Mouse (Mus musculus) forebrain, postnatal 0 days (tissue): ENCODE data around the gene Olfr1537. TPM values are rescaled to one million over a fixed set of nuclear protein-coding genes. Genes with fewer than 3 reads are reported as not detected.

Source experiments
- ATAC-seq: fragments of 200-750 bp; cut with Nextera tagmentation; 2 replicates; pipeline ENCODE4 v1.8.0; 2017; ENCODE audit warnings: mild to moderate bottlenecking, moderate library complexity
- DNase-seq: peaks from one replicate; pipeline ENCODE4 v3.0.0-alpha.2; 2015
- H3K27ac ChIP-seq: fragments of 300-500 bp; sonication (generic); 2 replicates; pipeline ENCODE4 v1.5.1; 2014; ENCODE audit warnings: low read depth, mild to moderate bottlenecking, antibody characterized with exemption, low read length, moderate library complexity, mixed read lengths
- H3K27me3 ChIP-seq: fragments of 300-500 bp; sonication (generic); 2 replicates; pipeline ENCODE4 v1.6.1; 2014; ENCODE audit warnings: mild to moderate bottlenecking, low read length, mixed read lengths; ENCODE audit not compliant: insufficient read depth
- H3K36me3 ChIP-seq: fragments of 300-500 bp; sonication (generic); 2 replicates; pipeline ENCODE4 v1.6.1; 2014; ENCODE audit warnings: mild to moderate bottlenecking, moderate library complexity; ENCODE audit not compliant: insufficient read depth
- H3K4me1 ChIP-seq: fragments of 300-500 bp; sonication (generic); 2 replicates; pipeline ENCODE4 v1.6.1; 2014; ENCODE audit warnings: antibody characterized with exemption; ENCODE audit not compliant: insufficient read depth
- H3K4me2 ChIP-seq: fragments of 300-500 bp; sonication (generic); 2 replicates; pipeline ENCODE4 v1.6.1; 2014; ENCODE audit warnings: low read depth, mild to moderate bottlenecking, moderate library complexity
- H3K4me3 ChIP-seq: fragments of 300-500 bp; sonication (generic); 2 replicates; pipeline ENCODE4 v1.5.1; 2014; ENCODE audit warnings: low read depth, low read length, mixed read lengths
- H3K9ac ChIP-seq: fragments of 300-500 bp; sonication (generic); 2 replicates; pipeline ENCODE4 v1.6.1; 2014; ENCODE audit warnings: mild to moderate bottlenecking
- H3K9me3 ChIP-seq: fragments of 300-500 bp; sonication (generic); 2 replicates; pipeline ENCODE4 v1.6.1; 2016; ENCODE audit warnings: low read length
- CTCF ChIP-seq: sonication (generic); IDR thresholded peaks from 2 replicates; pipeline ENCODE4 v1.5.1; 2016; ENCODE audit warnings: antibody characterized with exemption, control low read depth, low read depth
- WGBS: fragments of 180-500 bp; shearing (Covaris S2); extraction: QIAGEN DNeasy Blood & Tissue Kit; methylation state at CpG from one replicate; pipeline ENCODE4 v1.1.7; 2014; 5-methylcytosine and 5-hydroxymethylcytosine counted together
- polyA plus RNA-seq: library from polyadenylated mRNA; unstranded; fragments of >200 nt; fragmentation: Nextera tagmentation; extraction: Ambion mirVana; gene quantifications from 2 replicates; pipeline ENCODE4 v1.2.1, GENCODE M21; 2015
- total RNA-seq: library from RNA; depleted of rRNA; stranded (reverse); fragments of >200 nt; gene quantifications from 2 replicates; pipeline ENCODE4 v1.2.3, GENCODE M21; 2014; rRNA removed

Gene Olfr1537
- total RNA-seq, result not detected in 2 replicates
- not detected in 2 replicates for polyA plus RNA-seq

DNA sequence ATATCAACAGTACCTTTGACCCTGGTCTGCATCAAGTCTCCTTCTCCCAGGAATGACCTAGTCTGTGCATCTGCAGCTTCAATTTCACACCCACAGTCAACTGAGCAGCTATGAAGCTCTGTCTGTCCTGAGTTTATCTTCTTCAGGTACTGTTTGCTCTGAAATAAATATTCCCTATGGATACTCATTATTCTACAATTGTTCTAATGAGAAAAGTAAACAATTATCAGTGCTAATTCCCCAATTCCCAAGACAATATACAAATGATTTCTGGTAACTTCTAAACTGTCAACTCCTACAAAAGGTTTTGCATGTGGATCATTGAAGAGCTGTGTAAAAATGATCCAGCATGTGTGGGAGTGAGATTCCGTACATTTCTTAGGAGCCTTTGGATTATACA lies at the start of gene Olfr1537:
Gene Olfr1537 (minus strand): TSS at position 101 of the 400 bp plus-strand sequence.
- Histone ChIP-seq H3K9me3 (no peaks in the 10 kb centered on the region), H3K9ac (no peak within 1 kb of the TSS), H3K27me3 (no peaks in the 10 kb centered on the region), H3K4me1 (no peaks in the 10 kb centered on the region), H3K36me3 (no peaks in the 10 kb centered on the region), H3K27ac (no peak within 1 kb of the TSS), H3K4me3 (no peak within 1 kb of the TSS), H3K4me2 (no peak within 1 kb of the TSS)
- ATAC-seq, result no peak
- WGBS, result 85% methylated on average over 1 of the region's 1 CpGs
- no peak for DNase-seq
- TF ChIP-seq CTCF, result no peak

DNA sequence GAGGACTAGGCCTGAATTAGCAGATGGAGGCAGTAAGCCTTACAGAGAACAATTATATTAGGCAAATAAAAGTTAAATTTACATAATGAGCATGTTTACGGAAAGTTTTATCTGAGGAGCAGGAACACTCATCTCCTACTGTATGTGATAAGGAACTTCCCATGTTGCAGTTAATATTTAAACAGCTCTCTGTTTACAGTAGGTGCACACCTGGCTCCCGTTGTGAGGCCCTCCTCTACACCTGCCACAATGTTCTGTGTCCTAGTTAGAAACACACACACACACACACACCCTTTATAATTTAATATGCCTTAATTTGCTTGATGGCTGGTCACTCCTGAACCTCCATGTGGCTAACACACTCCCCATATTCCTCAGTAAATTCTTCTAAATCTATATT lies 37.3 kb upstream of the Olfr1537 start:
- WGBS, result 88% methylated on average over 2 of the region's 2 CpGs
- Histone ChIP-seq H3K4me1 (no peaks in the 10 kb centered on the region), H3K36me3 (no peaks in the 10 kb centered on the region), H3K9ac (no peak overlapping the region), H3K27me3 (no peaks in the 10 kb centered on the region), H3K4me2 (no peak overlapping the region), H3K9me3 (no peaks in the 10 kb centered on the region), H3K27ac (no peak overlapping the region), H3K4me3 (no peak overlapping the region)
- no peak for ATAC-seq
- TF ChIP-seq CTCF, result no peak
- DNase-seq, result no peak

GRCm38 (mm10) chr9:39276718-39277117 lies 26.9 kb upstream of the Olfr1537 start, which contains the start of gene Olfr945:
Olfr945 (minus strand) TSS chr9:39276818.
- H3K27ac ChIP-seq, result no peak within 1 kb of the TSS
- H3K9ac ChIP-seq, result no peak within 1 kb of the TSS
- H3K36me3 ChIP-seq, result no peaks in the 10 kb centered on the region
- H3K4me3 ChIP-seq, result no peak within 1 kb of the TSS
- no peaks in the 10 kb centered on the region for H3K27me3 ChIP-seq
- TF ChIP-seq CTCF, result no peak
- WGBS, result 88% methylated on average over 3 of the region's 3 CpGs
- no peaks in the 10 kb centered on the region for H3K9me3 ChIP-seq
- DNase-seq (no peak), ATAC-seq (no peak)
- no peaks in the 10 kb centered on the region for H3K4me1 ChIP-seq
- no peak within 1 kb of the TSS for H3K4me2 ChIP-seq

- no peak for ATAC-seq
- H3K4me2 ChIP-seq, result no peak within 1 kb of the TSS
- no peak for TF ChIP-seq CTCF
These were observed 48.2 kb downstream of the Olfr1537 start, which contains the start of gene Olfr944 for GRCm38 (mm10) chr9:39201620-39202019. Olfr944 (plus strand) TSS chr9:39201920.

More at GRCm38 (mm10) chr9:39201620-39202019, 48.2 kb downstream of the Olfr1537 start, which contains the start of gene Olfr944:
- no peak for DNase-seq
- H3K27ac ChIP-seq, result no peak within 1 kb of the TSS
- no peak within 1 kb of the TSS for H3K9ac ChIP-seq
- H3K4me3 ChIP-seq, result no peak within 1 kb of the TSS
- no peaks in the 10 kb centered on the region for H3K27me3 ChIP-seq
- no peaks in the 10 kb centered on the region for H3K9me3 ChIP-seq
- H3K4me1 ChIP-seq, result no peaks in the 10 kb centered on the region
- H3K36me3 ChIP-seq, result no peaks in the 10 kb centered on the region

Other genes starting within 250 kb of the Olfr1537 start
- gene Olfr146, start 226.6 kb downstream of the Olfr1537 start, total RNA-seq, result not detected in 2 replicates
- not detected in 2 replicates for gene Olfr146, start 226.6 kb downstream of the Olfr1537 start, polyA plus RNA-seq
- gene Olfr937, start 185.0 kb downstream of the Olfr1537 start, total RNA-seq, result not detected in 2 replicates
- not detected in 2 replicates for gene Olfr937, start 185.0 kb downstream of the Olfr1537 start, polyA plus RNA-seq
- not detected in 2 replicates for gene Olfr938, start 171.1 kb downstream of the Olfr1537 start, total RNA-seq
- not detected in 2 replicates for gene Olfr938, start 171.1 kb downstream of the Olfr1537 start, polyA plus RNA-seq
- gene Olfr27, start 121.9 kb downstream of the Olfr1537 start, total RNA-seq, result not detected in 2 replicates
- gene Olfr27, start 121.9 kb downstream of the Olfr1537 start, polyA plus RNA-seq, result not detected in 2 replicates
- not detected in 2 replicates for gene Olfr943, start 83.7 kb downstream of the Olfr1537 start, total RNA-seq
- gene Olfr943, start 83.7 kb downstream of the Olfr1537 start, polyA plus RNA-seq, result not detected in 2 replicates
- not detected in 2 replicates for gene Olfr944, start 48.1 kb downstream of the Olfr1537 start, total RNA-seq
- gene Olfr944, start 48.1 kb downstream of the Olfr1537 start, polyA plus RNA-seq, result not detected in 2 replicates
- not detected in 2 replicates for gene Olfr945, start 26.8 kb upstream of the Olfr1537 start, total RNA-seq
- not detected in 2 replicates for gene Olfr945, start 26.8 kb upstream of the Olfr1537 start, polyA plus RNA-seq
- gene Olfr948, start 76.1 kb upstream of the Olfr1537 start, total RNA-seq, result not detected in 2 replicates
- gene Olfr948, start 76.1 kb upstream of the Olfr1537 start, polyA plus RNA-seq, result not detected in 2 replicates
- gene Olfr951, start 137.4 kb upstream of the Olfr1537 start, total RNA-seq, result not detected in 2 replicates
- gene Olfr951, start 137.4 kb upstream of the Olfr1537 start, polyA plus RNA-seq, result not detected in 2 replicates
- not detected in 2 replicates for gene Olfr952, start 177.2 kb upstream of the Olfr1537 start, total RNA-seq
- not detected in 2 replicates for gene Olfr952, start 177.2 kb upstream of the Olfr1537 start, polyA plus RNA-seq
- not detected in 2 replicates for gene Olfr954, start 206.7 kb upstream of the Olfr1537 start, total RNA-seq
- gene Olfr954, start 206.7 kb upstream of the Olfr1537 start, polyA plus RNA-seq, result not detected in 2 replicates
- not detected in 2 replicates for gene Olfr955, start 221.9 kb upstream of the Olfr1537 start, total RNA-seq
- not detected in 2 replicates for gene Olfr955, start 221.9 kb upstream of the Olfr1537 start, polyA plus RNA-seq
- gene Olfr44, start 244.0 kb upstream of the Olfr1537 start, total RNA-seq, result not detected in 2 replicates
- not detected in 2 replicates for gene Olfr44, start 244.0 kb upstream of the Olfr1537 start, polyA plus RNA-seq